Mouse (Mus musculus): ENCODE results near the gene Trabd2b.

The Trabd2b gene

GRCm38 (mm10) chr4:114494035-114494434 is 87.5 kb downstream of the Trabd2b start:
- in situ Hi-C loops (cut with MboI, MseI) = no loop called here

- in situ Hi-C loops (cut with MboI, MseI) = no loop called here
Observed at GRCm38 (mm10) chr4:114495688-114496426, 89.3 kb downstream of the Trabd2b start.

DNA sequence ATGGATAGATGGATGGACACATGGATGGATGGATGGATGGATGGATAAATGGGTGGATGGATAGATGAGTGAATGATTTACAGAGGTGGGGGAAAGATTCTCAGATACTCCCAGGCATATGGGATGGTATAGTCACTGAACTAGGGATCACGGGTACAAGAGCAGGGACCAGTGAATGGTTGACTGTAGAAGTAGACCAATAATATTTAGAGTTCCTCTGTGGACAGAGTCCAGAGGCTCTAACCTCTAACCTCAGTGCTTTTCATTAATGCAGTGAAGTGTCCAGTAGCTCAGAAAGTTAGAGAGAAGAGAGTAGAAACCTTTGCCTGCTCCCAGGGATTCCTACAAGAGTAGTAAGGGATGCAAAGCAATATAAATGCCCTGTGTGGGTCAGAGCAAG is 93.1 kb downstream of the Trabd2b start:
- in situ Hi-C loops (cut with MboI, MseI) = loop anchor here (10.0 kb wide), 1 partner anchor 465 kb away; no protein-coding TSS in a partner anchor

- in situ Hi-C loops (cut with MboI, MseI) = loop anchor here (10.0 kb wide), 1 partner anchor 466 kb away; no protein-coding TSS in a partner anchor
Observed at GRCm38 (mm10) chr4:114500317-114500716, 93.8 kb downstream of the Trabd2b start.

DNA sequence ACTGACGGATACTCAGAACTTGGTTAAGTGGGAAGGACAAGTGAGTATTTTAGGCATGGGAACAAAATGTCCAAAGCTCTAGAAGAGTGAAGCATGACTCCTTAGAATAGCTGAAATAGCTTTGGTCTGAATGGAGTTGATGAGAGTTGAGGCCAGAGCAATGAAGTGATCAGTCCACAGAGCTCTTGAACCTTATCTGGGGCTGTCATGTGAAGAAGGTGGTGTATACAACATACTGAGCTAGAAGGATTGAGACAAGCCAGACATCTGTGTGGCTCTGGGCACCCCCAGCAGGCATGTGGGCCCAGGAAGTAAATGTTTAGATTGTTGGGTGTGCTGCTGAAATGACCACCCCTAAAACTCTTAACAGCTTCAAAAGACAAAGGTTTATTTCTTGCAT is 94.5 kb downstream of the Trabd2b start:
- in situ Hi-C loops (cut with MboI, MseI) = loop anchor here (10.0 kb wide), 1 partner anchor 466 kb away; no protein-coding TSS in a partner anchor

DNA sequence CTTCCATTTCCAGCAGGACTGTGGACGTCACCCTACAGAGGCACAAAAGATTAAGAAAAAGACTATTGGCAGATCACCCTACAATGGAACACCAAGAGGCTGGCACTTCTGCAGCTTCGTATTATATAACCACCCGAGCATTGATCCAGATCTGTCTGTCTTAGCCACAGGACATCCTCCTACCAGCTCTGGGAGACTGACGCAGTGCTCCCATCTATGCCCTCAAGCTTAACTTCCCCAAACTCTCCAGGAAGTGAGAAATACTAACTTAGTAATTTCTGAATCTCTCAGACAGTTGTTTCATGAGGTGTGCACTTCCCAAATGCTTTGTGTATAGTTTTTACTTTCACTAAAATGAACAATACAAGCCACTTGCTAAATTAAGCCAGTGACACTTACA is 95.1 kb downstream of the Trabd2b start:
- in situ Hi-C loops (cut with MboI, MseI) = loop anchor here (10.0 kb wide), 1 partner anchor 467 kb away; no protein-coding TSS in a partner anchor

DNA sequence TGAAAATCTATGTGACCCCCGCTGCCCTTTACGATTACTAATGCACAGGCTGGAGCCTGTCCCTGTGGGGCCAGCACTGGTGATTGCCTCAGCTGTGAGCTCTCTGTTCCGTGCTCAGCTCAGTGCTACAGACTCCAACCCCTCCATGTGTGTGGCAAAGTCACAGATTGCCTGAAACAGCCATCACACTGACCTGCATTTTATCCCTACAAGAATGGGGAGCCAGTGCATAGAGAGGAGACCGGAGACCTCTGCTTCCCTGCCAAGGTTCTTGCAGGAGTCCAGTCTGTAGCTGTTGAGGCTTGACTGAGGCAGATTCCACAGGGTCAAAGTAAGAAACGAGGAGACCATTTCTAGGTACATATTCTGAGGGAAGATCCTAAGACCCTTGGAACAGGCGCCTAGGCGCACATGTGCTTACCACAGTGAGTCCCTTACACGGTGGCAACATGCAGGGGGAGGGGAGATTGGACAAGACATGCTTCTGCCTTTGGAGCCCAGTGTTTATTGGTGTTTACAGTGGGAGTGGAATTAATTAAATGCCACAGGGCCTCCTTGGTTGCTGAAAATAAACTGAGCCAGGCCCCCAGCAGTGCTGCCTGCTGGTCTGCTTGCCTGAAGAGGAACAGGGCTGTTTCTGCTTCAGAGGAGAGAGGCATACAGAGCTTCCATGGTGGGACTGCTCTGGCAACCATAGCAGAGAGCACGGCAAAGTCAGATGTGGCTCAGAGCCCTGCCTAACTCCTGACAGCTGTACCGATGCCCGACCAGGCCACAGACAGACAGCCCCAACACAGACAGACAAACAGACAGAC is 97.9 kb downstream of the Trabd2b start:
- in situ Hi-C loops (cut with MboI, MseI) = loop anchor here (10.0 kb wide), 1 partner anchor 470 kb away; no protein-coding TSS in a partner anchor

DNA sequence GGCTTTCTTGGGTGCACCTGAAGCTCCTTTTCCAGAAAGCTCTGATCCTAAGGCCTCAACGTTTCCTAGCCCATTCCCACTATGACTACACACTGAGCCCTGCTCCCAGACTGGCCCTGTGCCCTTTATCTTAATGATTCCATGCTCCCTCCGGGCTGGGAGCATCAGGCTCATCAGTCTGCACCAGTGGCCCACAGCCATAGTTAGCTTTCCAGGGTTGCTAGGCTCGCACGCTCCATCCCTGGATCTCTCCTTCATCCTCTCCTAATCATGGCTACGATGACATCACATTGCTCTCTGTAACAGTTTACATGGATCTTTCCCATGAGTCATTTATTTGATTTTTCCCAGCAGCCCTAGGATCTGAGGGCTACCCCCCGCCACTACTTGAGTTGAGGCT is 103.1 kb downstream of the Trabd2b start:
- in situ Hi-C loops (cut with MboI, MseI) = loop anchor here (10.0 kb wide), 1 partner anchor 475 kb away; no protein-coding TSS in a partner anchor

DNA sequence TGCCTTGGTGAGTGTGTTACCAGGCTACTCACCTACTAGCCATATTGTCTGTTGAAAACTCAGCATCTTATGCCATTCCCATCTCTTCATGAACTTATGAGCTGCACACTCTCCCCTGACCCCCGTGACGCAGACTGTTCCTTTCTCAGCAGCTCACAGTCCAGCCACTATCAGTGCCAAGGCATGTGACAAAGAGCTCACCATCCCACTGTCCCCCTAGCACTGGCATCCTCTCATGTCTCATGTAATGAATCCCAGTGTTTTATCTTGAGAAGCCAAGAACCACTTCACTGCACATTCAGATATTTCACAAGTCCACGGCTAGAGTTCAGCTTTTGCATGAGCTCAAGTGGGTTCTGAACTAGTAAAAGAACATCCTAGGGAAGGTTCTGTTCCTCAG is 105.1 kb downstream of the Trabd2b start:
- in situ Hi-C loops (cut with MboI, MseI) = no loop called here

GRCm38 (mm10) chr4:114513149-114513548 is 106.6 kb downstream of the Trabd2b start:
- in situ Hi-C loops (cut with MboI, MseI) = no loop called here

- in situ Hi-C loops (cut with MboI, MseI) = no loop called here
Observed at GRCm38 (mm10) chr4:114515330-114515771, 108.8 kb downstream of the Trabd2b start.

DNA sequence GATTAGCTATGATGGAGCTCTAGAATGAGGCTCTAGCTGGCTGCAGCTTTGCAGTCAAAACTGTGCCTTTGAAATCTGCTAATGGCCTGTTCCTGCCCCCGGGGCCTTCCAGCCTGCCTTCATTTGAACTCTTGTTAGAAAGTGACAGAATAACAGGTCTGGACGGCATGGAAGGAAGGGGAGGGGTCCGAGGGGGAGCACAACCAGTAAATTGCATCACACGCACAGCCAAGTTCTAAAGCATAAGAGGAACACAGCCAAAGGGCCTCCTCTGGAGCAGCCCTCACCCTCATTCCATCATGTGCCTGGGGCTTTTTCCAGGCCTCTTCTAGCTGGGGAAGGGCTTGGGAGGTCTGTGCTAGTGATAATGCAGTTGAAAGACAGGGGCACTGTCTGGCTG is 110.1 kb downstream of the Trabd2b start:
- in situ Hi-C loops (cut with MboI, MseI) = no loop called here

DNA sequence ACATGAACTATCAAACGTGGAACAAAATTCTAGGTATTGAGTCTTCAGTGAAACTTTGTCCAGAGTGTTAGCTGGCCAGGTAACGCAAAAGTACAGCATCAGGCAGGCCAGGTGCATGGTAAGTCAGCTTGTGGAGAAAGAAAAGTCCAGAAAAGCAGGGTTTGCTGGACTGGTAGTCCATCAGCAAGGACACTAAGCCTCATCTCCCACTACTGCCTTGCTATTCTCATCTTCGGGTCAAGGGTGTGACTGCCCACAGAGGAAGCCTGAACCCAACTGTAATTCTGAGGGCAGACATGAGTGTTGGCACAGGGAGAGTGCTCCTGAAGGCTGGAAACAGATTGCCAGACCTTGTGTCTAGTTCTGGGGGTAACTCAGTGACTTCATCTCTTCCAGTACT is 111.5 kb downstream of the Trabd2b start:
- in situ Hi-C loops (cut with MboI, MseI) = no loop called here

DNA sequence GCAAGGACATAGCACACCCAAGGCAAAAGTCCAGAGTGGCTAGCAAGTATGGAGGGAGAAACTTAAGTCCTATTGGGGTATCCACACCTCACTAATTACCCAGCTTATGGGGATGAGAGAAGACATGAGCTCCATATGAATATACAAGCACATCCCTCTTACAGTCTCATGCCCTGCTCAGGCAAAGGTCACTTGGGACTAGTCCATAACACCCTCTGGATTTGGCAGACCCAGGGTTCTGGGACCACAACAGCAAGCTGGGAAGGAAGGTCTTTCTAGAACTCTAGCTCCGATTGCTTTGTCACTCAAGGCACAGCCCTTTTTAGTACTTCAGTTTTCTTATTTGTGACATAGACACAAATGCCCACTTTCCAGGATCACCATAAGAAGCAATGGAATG is 112.0 kb downstream of the Trabd2b start:
- in situ Hi-C loops (cut with MboI, MseI) = no loop called here

GRCm38 (mm10) chr4:114519321-114519720 is 112.8 kb downstream of the Trabd2b start:
- in situ Hi-C loops (cut with MboI, MseI) = no loop called here

- in situ Hi-C loops (cut with MboI, MseI) = no loop called here
Observed at GRCm38 (mm10) chr4:114519966-114520365, 113.4 kb downstream of the Trabd2b start.

DNA sequence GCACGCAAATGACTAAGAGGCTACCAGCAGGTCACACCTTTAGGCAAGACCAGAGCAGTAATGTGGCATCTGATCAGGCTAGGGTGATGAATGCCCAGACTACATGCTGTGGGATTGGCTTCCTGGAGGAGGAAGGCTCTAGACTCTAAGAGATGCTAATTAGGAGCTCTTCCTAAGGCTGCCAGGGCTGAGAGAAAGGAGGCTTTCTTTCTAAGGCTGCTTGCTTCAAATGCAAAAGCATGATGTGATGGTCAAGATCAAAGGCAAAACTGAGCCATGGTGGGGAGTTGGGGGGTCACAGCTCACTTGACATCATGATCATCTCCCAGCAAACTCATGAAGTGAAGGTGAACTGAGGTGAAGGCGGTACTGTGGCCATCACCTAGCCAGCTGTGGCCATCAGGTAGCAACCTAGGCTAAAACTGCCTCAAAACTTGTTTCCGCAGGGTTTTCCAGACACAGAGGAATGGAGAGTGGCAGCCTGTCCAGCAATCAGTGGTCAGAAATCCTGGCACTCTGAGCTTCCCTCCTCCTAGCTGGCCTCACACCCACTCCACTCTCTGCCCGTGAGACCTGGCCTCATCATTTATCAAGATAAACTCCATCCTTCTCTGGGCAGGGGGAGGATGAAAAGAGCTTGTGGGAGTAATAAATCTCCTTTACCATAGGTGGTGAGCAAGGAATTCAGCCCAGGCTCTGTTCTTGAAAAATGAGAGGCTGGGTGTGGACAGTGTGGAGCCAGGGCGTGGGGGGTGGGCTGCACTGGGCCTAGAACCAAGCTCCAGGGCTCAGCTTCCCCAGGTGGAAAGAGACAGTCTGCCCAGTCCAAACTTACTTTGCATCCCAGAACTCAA is 117.0 kb downstream of the Trabd2b start:
- in situ Hi-C loops (cut with MboI, MseI) = no loop called here

GRCm38 (mm10) chr4:114531591-114531990 is 125.1 kb downstream of the Trabd2b start:
- in situ Hi-C loops (cut with MboI, MseI) = no loop called here

- in situ Hi-C loops (cut with MboI, MseI) = no loop called here
Observed at GRCm38 (mm10) chr4:114533894-114534754, 127.6 kb downstream of the Trabd2b start.

DNA sequence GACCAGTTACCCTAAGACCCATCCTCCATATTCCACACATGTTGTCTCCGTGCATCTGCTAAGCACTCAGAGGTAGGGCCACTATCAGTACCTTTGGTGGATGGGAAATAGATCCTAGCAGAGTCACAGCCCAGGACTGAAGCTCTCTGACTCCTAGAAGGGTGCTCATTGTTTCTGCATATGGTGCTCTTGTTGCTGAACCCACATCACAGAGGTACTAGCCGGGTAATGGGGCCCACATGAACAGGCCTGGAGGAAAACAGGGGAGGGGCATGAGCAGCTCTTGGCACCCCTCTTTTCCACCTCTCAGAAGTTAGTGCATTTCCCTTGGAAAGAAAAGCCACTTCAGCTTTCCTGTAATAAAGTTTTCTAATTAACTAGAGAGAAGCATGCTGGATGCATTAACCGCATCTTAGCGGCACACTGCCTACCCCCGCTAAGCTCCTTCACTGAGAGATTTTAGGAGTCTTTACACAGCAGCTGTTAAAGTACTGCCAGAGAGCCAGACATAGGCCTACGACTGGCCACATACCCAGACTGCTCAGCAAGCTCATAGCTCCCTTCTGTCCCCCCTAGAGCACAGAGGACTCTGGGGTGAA is 131.0 kb downstream of the Trabd2b start:
- in situ Hi-C loops (cut with MboI, MseI) = no loop called here

Data from T-helper 2 cell (primary cell).